Mouse (Mus musculus) mesoderm, embryonic 11.5 days (tissue): ENCODE results near the gene Opn4.
A peak's percentile ranks its signal among the peaks of the same experiment; 100 is the strongest.

Experiments used
- DNase-seq: peaks from one replicate; pipeline ENCODE4 v3.0.0-alpha.2; 2012; ENCODE audit warnings: low read depth, low spot score

Gene Opn4

DNA sequence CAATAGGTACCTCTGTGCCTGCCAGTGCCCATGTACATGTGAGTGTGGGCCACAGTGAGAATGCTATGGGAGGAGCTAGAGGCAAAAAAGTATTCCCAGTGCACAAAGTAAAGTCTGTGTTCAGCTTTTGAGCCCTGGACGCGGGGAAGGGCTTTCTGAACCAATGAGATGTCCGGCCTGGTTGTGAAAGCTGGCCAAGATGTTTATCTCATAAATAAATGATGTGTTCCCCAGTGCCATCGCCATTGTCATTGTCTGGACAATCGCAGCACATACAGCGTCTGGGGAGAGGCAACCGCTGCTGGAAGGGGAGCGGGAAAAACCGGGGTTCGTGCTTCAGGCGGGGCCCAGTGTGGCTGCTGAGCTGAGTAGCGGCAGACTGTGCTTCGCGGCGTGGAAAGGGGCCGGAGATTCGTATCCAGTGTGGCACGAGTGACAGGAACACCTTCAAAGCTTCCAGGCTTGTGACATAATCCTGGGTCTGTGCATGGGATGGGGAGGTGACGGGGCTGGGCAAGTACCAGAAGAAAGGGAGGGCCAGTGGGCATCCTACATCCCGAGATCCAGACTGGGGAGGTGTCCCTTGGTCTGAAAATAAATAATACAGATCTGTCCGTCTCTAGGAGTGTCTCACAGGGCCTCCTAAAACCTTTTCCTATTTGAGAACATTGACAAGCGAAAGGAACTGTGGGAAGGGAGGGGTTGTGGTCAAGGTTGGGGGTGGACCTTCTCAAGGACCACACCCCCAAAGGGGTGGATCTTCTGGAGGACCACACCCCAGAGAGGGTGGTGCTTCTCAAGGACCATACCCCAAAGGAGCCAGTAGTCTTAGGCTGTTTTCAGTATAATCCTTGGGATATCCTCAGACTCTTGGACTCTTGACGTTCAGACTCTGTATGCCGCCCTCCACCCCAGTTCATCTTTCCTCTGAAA lies 8.9 kb downstream of the Opn4 start:
- no peak for DNase-seq

DNA sequence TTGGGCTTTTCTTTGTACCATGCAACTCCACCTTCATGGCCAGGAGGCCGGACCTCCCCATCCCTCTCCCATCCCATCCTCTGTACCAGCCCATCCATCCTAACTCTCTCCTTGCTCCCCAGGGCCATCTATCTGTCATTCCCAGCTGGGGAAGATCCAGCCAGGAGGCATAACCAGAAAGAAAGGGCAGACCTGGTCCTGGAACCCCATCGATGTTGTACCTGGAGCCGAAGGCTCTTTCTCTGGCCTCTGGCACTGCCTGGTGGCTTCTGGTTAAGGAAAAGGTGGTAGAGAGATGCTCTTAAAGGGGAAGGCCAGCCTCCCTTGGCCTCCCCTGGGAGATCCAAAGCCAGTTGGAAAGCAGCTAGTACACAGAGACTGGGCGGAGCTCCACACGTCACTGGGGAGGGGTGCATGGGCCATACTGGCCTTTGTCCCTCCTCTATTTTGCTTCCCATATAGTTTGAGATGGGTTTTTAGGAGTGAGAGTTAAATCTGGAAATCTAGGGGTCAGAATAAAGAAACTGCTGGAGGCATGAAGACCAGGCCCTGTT lies 9.8 kb downstream of the Opn4 start:
- DNase-seq = no peak

DNA sequence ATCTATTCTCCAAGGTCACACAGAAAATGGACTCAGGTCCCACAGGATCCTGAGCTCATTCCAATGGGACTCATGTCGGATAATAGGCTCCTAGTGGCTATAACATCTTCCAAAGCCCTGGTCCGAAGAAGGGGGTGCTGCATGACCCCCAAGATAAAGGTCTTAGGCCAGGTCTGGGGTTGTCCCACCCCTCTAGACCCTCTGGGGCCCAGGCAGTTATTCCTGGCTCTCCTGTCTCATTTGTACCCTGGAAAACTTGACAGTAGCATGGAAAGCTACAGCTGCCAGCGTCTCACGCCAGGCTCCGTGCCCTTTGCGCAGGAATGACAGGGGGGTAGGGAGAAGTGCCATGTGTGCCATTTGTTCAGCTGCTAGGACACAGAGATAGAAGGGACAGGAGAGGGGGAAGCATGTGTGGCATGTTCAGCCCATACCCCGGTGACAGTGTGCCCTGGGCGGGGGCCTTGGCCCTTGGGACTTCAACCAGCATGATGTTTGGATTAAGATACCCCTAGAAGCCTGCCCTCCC lies 10.7 kb downstream of the Opn4 start:
- DNase-seq = no peak

DNA sequence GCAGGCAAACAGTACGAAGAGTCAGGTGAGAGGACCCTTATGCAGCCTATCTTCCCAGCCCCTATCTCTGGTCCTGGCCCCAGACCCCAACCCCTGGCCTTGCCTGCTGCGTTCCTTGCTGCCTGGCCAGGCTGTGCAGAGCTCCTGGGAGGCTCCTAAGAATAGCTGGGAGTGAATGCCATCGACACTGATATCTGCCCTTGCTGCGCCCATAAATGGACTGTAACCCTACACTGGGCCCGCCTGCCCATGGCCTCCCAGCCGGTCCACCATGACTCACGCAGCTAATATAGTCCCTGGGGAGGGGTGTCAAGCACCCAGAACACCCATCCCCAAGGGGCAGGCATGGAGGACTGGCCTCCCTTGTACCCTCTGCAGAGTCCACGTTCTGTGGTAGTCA lies 11.4 kb downstream of the Opn4 start, which contains the start of gene Ldb3:
TSS of gene Ldb3 (minus strand) at position 185 of the 400 bp plus-strand sequence.
- no peak for DNase-seq

DNA sequence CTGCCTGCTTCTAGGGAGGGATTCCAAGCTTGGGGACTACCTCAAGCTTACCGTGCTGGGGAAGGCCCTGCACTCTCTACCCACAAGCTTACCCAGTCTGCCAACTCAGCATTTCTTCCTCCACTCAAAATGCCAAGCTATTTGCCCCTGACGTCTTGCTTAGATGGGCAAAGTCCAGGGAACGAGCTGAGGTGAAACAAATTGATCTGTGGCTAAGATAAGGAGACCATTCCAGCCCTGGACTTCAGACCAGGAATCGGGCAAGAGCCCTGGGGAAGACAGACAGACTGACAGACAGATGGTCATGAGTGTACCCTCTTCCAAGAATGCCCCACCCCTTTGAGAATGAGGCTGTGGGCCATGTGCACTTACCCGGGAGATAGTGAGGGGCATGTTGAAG lies 11.9 kb downstream of the Opn4 start:
- DNase-seq = no peak

DNA sequence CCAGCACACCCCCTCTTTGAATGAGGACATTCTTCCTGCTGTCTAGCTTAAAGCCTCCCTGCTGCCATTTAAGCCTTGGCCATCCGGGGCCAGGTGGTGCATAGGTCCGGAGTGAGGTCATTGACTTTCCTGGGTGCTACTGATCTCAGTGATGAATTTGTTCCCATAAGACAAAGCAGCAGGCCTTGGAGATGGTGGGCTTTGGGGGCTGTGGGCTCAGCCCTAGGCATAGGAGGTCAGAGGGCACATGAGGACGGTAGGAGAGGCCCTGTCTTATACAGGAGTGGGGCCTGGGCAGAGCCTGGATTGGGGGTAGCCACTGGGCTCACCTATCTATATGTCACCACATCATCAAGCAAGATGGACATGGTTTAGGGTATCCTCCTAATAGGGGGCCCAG lies 13.1 kb downstream of the Opn4 start:
- DNase-seq = no peak

DNA sequence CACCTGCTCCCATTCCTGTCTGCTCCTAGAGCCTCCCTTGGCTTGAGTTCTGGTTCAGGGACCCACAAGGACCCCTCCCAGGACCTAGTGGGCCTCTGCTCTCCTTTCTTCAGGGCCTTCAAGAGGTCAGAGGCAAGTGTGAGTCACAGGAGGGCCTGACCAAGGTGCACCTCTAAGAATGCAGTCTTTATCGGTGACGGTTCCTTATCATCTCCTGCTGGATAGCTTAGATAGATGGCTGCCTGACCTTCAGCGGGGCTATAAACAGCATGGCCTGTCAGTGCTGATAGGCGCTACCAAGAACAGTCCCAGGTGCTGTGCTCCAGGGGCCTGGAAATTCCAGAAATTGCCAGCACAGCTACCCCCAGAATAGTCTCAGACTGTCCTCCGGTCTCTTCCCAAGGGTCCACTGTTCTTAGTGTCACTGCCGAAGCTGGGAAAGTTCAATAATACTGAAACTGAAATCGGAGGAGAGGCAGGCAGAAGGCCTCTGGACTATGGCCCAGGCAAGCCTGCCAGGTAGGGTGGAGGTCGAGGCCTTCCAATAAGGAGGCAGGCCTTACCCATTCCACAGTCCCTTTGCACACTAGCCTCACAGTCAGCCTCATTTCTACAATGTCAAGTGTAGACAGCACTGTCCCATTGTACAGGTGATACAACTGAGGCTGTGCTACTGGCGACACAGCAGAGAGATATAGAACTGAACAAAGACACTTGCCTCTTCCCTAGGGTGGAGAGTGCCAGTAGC lies 14.4 kb downstream of the Opn4 start:
- DNase-seq = no peak

DNA sequence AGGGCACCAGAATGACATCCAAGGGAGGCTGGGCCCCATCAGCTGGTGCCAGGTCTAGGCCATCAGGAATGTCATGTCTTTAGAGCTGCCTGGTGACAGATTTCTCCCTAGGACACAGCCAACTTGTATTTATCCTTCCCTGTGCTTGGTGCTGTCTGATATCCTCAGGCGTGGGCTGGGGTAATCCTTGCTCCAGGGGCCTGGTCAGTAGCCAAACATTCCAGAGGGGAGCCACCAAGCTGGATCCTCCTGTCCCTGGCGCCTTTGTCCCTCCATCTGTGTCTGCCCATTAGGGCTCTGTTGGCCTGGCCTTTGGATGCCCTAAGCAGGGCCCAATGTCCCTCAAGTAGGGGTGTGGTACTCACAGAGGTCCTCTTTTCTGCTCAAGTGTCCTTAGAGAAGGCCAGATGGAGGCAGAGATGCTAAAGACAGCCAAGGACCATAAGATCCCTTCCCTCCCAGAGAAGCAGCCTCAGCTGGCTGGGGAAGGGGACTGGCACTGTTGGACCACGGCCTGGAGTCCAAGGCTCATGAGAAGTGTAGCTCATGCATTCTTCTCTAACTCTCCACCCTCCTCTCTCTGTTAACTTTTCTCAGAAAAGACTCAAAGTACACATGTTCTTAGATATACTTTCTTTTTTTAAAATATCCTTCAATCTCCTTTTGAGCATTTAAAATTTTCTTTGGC lies 17.1 kb downstream of the Opn4 start:
- DNase-seq = no peak

DNA sequence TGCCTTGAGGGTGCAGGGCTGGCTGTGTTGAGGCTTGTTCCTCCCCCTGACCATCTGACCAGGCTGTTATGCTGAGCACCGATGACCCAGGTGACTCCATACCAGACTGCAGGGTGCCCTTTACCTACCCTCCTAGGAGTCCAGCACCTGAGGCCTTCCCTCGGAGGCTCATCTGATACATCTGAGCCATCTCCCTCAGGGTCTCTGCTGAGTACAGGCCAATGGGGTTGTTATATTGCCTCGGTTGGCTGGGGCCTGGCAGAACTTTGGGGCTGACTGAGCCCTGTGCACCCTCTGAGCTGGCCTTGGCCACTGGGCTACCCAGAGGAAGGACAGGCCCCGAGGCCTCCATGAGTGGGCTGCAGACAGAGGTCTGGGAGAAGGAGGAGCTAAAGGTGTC lies 23.1 kb downstream of the Opn4 start:
- DNase-seq = no peak

DNA sequence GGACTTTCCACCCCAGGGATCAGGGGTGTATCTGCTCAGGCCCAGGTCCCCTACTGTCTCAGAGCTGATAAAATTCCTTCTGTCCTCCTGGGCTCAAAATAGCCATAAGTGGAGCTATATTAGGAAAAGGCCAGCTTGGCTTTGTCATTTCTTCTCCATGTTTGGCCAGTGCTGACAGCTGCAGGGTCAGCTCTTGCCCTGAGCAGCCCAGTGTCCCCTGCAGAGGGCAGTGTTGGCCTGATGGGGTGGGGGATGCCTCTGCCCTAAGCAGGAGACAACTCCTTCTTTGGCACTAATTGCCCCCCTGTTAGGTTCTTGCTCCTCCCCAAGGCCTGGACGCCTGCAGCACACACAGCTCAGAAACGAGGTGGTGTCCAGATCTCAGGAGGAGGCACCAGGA lies 25.9 kb downstream of the Opn4 start:
- DNase-seq = no peak

DNA sequence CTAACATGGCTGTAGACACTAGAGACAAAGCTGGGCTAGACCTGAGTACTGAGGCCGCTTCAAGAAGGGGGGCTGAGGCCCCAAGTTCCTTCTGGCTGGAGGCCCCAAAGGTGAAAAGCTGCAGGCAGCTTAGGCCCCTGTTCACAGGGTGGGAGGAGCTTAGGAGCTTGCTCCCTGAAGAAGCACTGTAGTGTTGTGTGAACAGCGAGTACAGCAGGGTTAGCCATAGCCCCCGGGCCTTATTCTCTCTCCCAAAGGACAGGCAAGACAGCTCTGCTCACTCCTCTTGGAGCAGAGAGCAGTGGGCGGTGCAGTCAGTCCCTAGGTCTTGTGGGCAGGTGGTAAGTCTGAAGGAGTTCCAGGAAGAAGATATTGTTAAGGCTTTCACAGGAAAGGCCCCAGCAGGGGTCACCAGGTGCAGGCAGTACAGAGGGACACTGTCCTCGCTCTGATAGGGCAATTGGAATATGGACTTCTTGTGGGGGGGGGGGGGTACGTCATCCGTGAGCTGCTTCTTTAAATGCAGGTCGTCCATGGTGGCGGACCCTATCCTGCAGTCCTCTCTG lies 26.5 kb downstream of the Opn4 start:
- no peak for DNase-seq

DNA sequence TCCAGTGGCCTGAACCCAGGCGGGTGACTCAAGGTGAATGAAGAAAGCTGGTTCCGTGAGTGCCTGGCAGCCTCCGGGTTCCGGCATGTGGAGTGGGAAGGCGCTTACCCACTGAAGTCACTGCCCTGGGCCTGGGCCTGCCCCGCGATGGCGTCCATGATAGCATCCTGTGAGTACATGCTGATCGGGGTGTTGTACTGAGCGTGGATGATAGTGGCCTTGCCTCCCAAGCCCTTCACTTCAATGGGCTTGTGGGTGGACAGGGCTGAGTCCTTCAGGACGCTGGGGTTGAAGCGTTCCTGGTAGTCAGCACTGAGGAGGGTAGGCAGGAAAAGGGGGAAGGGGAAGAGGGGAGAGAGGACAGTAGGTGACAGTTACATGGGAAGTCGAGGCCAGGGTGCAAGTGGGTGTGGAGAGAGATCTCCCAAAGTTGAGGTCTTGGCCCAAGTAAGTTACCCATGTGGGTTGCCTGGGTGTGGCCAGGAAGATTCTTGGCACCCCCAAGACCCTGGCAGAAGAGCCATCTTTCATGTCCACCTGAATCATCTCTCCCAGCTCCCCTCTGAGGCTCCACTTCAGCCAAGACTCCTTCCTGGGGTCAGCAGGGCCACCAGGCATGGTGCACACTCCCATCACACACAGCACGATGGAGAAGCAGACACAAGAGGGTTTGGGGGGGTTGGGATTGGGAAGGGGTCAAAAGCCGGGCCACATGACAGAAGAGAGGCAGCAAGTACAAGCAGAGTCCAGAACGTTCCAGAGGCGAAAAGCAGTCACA lies 28.1 kb downstream of the Opn4 start:
- DNase-seq = no peak

DNA sequence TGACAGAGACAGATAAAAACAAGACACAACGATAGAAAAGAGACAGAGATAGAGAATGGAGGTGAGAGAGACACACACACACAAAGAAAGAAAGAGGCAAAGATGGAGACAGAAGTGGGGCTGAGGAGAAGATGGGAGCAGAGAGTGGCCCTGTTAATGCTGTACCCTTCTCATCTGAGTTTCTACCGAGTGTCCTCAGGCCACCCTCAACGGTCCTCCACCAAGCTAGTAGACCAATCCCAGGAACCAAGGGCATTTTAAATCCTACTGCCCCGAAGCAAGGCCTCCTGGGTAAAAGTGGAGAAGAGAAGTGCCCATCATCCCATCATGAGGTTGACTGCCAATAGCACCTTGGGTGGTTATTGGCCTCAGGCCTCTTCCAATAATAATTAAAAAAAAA lies 29.0 kb downstream of the Opn4 start:
- no peak for DNase-seq

DNA sequence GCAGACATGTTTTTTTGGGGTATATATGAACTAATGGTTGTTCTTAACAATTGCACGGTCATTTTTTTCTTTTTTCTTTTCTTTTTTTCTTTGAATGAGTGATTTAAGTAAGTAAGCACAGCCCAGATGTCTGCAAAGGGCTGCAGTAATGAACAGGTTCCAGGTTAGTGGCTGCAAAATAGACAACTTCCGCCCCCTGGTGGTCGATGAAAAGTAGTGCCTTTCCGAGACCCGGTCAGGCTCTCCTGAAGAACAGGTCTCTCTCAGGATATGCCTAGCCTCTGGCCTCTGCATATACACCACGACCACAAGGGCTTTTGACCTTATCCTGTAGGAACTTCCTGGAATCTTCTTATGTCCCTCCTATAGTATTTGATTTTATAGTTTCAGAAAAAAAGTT lies 29.6 kb downstream of the Opn4 start:
- DNase-seq = peak; percentile 82

DNA sequence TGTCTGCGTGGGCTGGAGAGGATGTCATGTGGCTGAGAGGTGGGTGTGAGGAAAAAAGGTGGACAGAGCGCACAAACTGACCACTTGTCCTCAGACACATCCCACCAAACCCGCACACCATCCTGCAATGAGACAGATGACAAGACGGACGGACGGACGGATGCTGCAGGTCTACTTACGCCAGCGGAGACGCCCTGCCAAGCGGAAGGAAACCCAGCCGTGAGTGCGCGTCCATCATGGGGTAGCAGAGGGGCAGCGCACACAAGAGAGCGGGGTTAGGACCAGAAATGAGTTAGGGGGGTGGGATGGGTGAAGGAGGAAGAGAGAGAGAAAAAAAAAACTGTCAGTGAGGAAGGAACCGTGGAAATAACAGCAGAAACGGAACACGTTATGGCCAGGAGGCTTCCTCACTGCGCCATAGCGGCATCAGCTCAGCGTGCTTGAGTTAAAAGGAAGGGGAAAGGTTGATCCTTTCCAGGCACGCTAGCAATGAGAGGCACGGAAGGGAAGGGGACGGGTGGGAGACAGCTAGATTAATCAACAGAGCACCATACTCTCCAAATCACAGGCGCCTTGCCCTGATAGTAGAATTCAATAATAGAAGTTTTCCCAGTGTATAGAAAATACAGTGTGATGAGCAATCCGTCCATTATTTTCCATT lies 30.3 kb downstream of the Opn4 start:
- DNase-seq = no peak

DNA sequence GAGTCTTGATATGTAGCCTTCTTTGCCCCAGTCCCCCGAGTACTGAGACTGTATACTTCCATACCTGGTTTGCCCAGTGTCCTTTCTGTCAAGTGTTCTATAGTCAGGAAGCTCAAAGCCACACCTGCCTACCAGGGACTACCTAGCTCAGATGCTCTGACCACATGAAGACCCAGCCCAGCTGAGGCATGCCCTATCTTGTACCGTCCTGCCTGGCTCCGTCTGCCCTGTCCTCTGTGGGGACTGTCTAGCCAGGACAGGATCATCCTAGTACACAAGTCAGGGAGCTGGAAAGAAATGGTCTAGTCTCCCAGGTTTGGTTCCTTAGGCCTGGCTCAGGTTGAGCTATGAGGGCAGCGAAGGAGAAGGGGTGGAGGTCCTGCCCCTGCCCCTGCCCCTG lies 31.3 kb downstream of the Opn4 start:
- DNase-seq = no peak

DNA sequence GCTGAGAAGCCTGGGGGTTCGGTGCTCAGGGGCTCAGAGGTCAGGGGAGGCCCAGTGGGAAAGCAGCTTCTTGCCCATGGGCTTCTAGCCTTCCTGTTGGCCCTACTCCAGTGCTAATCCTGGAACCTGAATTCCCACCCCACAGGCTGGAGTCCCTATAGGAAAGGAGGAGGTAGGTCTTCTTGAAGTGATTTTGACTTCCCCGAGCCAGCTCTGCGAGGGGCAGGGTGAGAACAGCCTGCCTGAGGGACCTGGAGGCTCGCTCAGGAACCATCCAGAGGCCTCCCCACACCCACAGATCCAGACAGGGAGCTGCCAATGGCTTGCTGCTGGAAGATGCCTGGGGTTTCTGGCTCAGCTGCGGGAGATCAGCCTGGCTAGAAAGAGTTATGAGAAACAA lies 32.2 kb downstream of the Opn4 start:
- DNase-seq = no peak

DNA sequence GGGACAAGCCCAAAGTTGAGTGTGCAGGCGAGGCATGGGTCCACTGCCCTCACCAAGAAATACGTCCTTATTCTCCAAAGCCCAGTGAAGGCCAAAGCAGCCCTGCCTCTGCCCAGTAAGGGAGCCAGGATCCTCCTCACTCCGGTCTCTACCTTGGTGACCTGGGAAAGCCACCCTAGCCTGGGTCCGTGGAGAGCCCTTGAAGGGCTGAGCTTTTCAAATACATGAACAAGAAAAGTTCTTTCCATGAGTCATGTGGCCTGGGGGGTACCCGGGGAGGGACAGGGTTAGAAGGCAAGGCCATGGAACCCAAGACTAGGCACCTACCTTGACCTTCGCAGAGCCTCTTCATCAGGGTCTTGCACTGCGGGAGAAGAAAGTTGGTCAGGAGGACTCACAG lies 33.4 kb downstream of the Opn4 start:
- no peak for DNase-seq

DNA sequence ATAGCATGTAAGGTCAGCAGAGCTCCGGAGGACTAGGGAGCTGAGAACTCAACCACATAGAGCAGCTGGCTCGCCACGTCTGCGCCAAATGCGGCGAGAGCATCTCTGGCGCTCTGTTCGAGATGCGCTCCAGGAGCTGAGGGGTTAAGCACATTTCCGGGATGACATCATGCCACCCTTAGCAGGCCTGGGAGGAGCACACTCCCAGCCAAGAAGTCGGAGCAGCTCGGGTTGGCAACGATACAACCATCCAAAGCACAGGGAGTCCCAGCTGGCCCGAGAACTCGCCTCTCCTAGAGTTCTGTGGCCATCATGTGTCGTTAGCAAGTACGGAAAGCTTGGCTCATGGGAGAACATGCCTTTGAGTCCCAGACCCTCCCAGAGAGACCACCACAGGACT lies 34.2 kb downstream of the Opn4 start:
- no peak for DNase-seq

DNA sequence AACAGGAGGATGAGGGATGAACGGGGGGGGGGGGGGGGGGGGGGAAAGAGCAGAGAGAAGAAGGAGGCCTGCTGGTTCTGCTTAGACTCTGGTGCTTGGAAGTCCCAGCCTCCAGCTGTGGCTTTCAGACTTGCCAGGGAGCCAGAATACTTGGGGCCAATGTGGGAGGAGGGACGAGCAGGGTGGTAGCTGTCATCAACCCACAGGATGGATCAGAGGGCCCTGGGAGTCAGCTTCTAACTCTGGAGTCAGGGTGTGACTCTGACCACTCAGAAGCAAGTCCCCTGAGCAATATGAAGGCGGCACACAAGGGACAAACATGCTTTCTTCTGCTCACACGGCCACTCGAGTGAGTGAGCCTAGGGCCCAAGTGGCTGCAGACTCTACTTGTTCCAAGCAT lies 35.3 kb downstream of the Opn4 start:
- DNase-seq = no peak
